Mouse (Mus musculus) C2C12 (cell line): ENCODE measurements around the gene Ccdc54.

ENCODE experiments used
- CTCF ChIP-seq: IDR thresholded peaks from one replicate; pipeline ENCODE4 v1.5.1; 2011; ENCODE audit not compliant: control insufficient read depth, insufficient read depth, insufficient read length
- FOSL1 ChIP-seq: IDR thresholded peaks from one replicate; pipeline ENCODE4 v1.8.0; 2011; ENCODE audit warnings: mild to moderate bottlenecking, low read length; ENCODE audit not compliant: poor library complexity, insufficient read depth, severe bottlenecking
- MAX ChIP-seq: IDR thresholded peaks from one replicate; pipeline ENCODE4 v1.6.1; 2011; ENCODE audit warnings: mild to moderate bottlenecking, control low read depth
- MYOD1 ChIP-seq: IDR thresholded peaks from one replicate; pipeline ENCODE4 v1.6.1; 2011; ENCODE audit warnings: low read depth; ENCODE audit not compliant: control insufficient read depth, insufficient read length
- USF1 ChIP-seq: IDR thresholded peaks from one replicate; pipeline ENCODE4 v1.6.1; 2011; ENCODE audit warnings: low read depth, mild to moderate bottlenecking, control low read depth, moderate library complexity

DNA sequence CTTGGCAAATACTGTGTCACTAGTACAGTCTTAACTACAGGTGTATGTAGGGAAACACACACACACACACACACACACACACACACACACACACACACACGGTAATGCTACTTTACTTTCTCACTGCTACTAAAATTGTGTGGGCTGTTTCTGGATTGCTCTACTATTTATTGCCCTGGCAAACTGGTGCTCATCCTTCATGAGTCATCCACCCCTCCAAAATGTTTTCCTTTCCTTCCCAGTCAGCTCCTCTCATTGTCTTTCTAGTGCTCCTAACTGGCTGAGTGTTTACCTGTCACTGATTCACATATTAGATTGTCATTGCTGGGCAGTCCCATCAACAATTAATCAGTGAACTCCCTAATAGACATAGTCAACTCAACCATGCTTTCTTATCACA lies 3.9 kb upstream of the Ccdc54 start:
- TF ChIP-seq MAX (no peak), CTCF (no peak), MYOD1 (no peak), USF1 (no peak), FOSL1 (no peak)
